Mouse (Mus musculus) Patski (cell line): ENCODE data around the gene Gm10722. TPM values are rescaled to one million over a fixed set of nuclear protein-coding genes. Genes with fewer than 3 reads are reported as not detected.
A peak's percentile ranks its signal among the peaks of the same experiment; 100 is the strongest.
"Not testable (repeated sequence)": the region's sequence is repeated elsewhere in the genome, so short reads cannot be mapped to it uniquely, and the experiment has no call there.

ENCODE experiments used
- ATAC-seq: fragments of 100-300 bp; one replicate; pipeline ENCODE4 v1.8.0; 2021
- CTCF ChIA-PET: fragments of 350-600 bp; sonication (Branson Sonifier 250); formaldehyde crosslinking; loops from one replicate; lab custom pipeline; 2022; ENCODE audit warnings: inconsistent platforms; lab: Charles Lee
- POLR2A ChIA-PET: fragments of 350-600 bp; sonication (Branson Sonifier 250); formaldehyde crosslinking; loops from one replicate; lab custom pipeline; 2022; ENCODE audit warnings: antibody characterized with exemption, inconsistent platforms; lab: Charles Lee
- DNase-seq: peaks from one replicate; pipeline ENCODE4 v3.0.0-alpha.2; 2011; ENCODE audit warnings: low read depth, low spot score
- H3K27me3 ChIP-seq: fragments of 371-371 bp; one replicate; pipeline ENCODE4 v1.5.1; 2021
- in situ Hi-C: fragments of 300-500 bp; cut with MboI; formaldehyde crosslinking; loops from 3 replicates; pipeline ENCODE4 v1.11.1; 2018; ENCODE audit warnings: low pct_unique_long_range_greater_than_20kb, mixed read lengths
- polyA plus RNA-seq: library from polyadenylated mRNA; unstranded; gene quantifications from one replicate; pipeline ENCODE4 v1.2.3, GENCODE M21; 2021

Gene Gm10722
- not detected for polyA plus RNA-seq

- POLR2A ChIA-PET, DNase-seq, in situ Hi-C loops, H3K27me3 ChIP-seq, CTCF ChIA-PET, ATAC-seq: not testable (repeated sequence)
Observed at GRCm38 (mm10) chr9:3000445-3000972, at the start of gene Gm10722. Gene Gm10722 (plus strand): TSS chr9:3000922.

- H3K27me3 ChIP-seq, POLR2A ChIA-PET, DNase-seq, ATAC-seq, CTCF ChIA-PET, in situ Hi-C loops: not testable (repeated sequence)
Observed at GRCm38 (mm10) chr9:3001006-3001405, 284 bp downstream of the Gm10722 start.

- H3K27me3 ChIP-seq, POLR2A ChIA-PET, CTCF ChIA-PET, in situ Hi-C loops, DNase-seq: not testable (repeated sequence)
- peak; percentile 60 for ATAC-seq
Observed at GRCm38 (mm10) chr9:3001948-3002659, 1.4 kb downstream of the Gm10722 start.

GRCm38 (mm10) chr9:3002794-3003396, 2.2 kb downstream of the Gm10722 start, which contains the start of gene Gm11168:
Gene Gm11168 (plus strand): TSS chr9:3003346.
- DNase-seq, in situ Hi-C loops, H3K27me3 ChIP-seq, POLR2A ChIA-PET, ATAC-seq, CTCF ChIA-PET: not testable (repeated sequence)

- CTCF ChIA-PET, ATAC-seq, POLR2A ChIA-PET, in situ Hi-C loops, DNase-seq, H3K27me3 ChIP-seq: not testable (repeated sequence)
Observed at GRCm38 (mm10) chr9:3006179-3006578, 5.5 kb downstream of the Gm10722 start.

GRCm38 (mm10) chr9:3006636-3007035, 5.9 kb downstream of the Gm10722 start:
- POLR2A ChIA-PET, H3K27me3 ChIP-seq, DNase-seq, in situ Hi-C loops, CTCF ChIA-PET: not testable (repeated sequence)
- ATAC-seq, result peak; percentile 24

GRCm38 (mm10) chr9:3007272-3007671, 6.5 kb downstream of the Gm10722 start:
- POLR2A ChIA-PET, in situ Hi-C loops, CTCF ChIA-PET, DNase-seq, H3K27me3 ChIP-seq: not testable (repeated sequence)
- ATAC-seq, result peak; percentile 29

GRCm38 (mm10) chr9:3009331-3009730, 8.6 kb downstream of the Gm10722 start:
- POLR2A ChIA-PET, CTCF ChIA-PET, in situ Hi-C loops, H3K27me3 ChIP-seq, DNase-seq: not testable (repeated sequence)
- ATAC-seq, result peak; percentile 23

- H3K27me3 ChIP-seq, DNase-seq, CTCF ChIA-PET, in situ Hi-C loops, POLR2A ChIA-PET, ATAC-seq: not testable (repeated sequence)
Observed at GRCm38 (mm10) chr9:3012054-3012621, 11.4 kb downstream of the Gm10722 start.

GRCm38 (mm10) chr9:3012733-3013279, 12.1 kb downstream of the Gm10722 start, which contains the start of gene Gm10721:
Gene Gm10721 (plus strand): TSS chr9:3013140.
- in situ Hi-C loops, DNase-seq, CTCF ChIA-PET: not testable (repeated sequence)

GRCm38 (mm10) chr9:3015354-3015753, 14.6 kb downstream of the Gm10722 start, which contains the start of gene Gm10720:
Gene Gm10720 (plus strand): TSS chr9:3015654.
- H3K27me3 ChIP-seq, ATAC-seq, DNase-seq, in situ Hi-C loops, CTCF ChIA-PET, POLR2A ChIA-PET: not testable (repeated sequence)

More at GRCm38 (mm10) chr9:3012733-3013279, 12.1 kb downstream of the Gm10722 start, which contains the start of gene Gm10721:
- H3K27me3 ChIP-seq, POLR2A ChIA-PET: not testable (repeated sequence)
- peak; percentile 41 for ATAC-seq

- ATAC-seq, DNase-seq, H3K27me3 ChIP-seq, in situ Hi-C loops, POLR2A ChIA-PET, CTCF ChIA-PET: not testable (repeated sequence)
Observed at GRCm38 (mm10) chr9:3015896-3016295, 15.2 kb downstream of the Gm10722 start.

GRCm38 (mm10) chr9:3017108-3017507, 16.4 kb downstream of the Gm10722 start, which contains the start of gene Gm10719:
Gene Gm10719 (plus strand): TSS chr9:3017408.
- CTCF ChIA-PET, ATAC-seq, DNase-seq, POLR2A ChIA-PET, H3K27me3 ChIP-seq, in situ Hi-C loops: not testable (repeated sequence)

GRCm38 (mm10) chr9:3018944-3019343, 18.2 kb downstream of the Gm10722 start:
- H3K27me3 ChIP-seq, ATAC-seq, POLR2A ChIA-PET, in situ Hi-C loops, CTCF ChIA-PET, DNase-seq: not testable (repeated sequence)
